Mouse (Mus musculus) G1E (cell line): ENCODE data around the gene Xrcc3.

Source experiments
- CTCF ChIP-seq: IDR thresholded peaks from 2 replicates; pipeline ENCODE4 v1.5.1; 2012; ENCODE audit warnings: low read depth, low read length, inconsistent platforms, mixed read lengths
- GATA1 ChIP-seq: IDR thresholded peaks from 2 replicates; pipeline ENCODE4 v1.6.1; 2012; ENCODE audit warnings: borderline replicate concordance, low read length, inconsistent platforms, mixed read lengths

GRCm38 (mm10) chr12:111813766-111814617 is at the start of gene Xrcc3, which contains the start of gene Zfyve21:
- TF ChIP-seq GATA1 = no peak
- TF ChIP-seq CTCF = no peak
